Mouse (Mus musculus) hindbrain, embryonic 16.5 days (tissue): ENCODE results near the gene Pcp4l1. TPM values are rescaled to one million over a fixed set of nuclear protein-coding genes. Genes with fewer than 3 reads are reported as not detected.

Experiments used
- ATAC-seq: fragments of 200-750 bp; cut with Nextera tagmentation; 2 replicates; pipeline ENCODE4 v1.8.0; 2017; ENCODE audit warnings: moderate TSS enrichment, moderate library complexity
- H3K27ac ChIP-seq: fragments of 300-500 bp; sonication (generic); 2 replicates; pipeline ENCODE4 v1.5.1; 2014; ENCODE audit warnings: low read depth, mild to moderate bottlenecking, control low read depth, low read length, moderate library complexity
- H3K27me3 ChIP-seq: fragments of 300-500 bp; sonication (generic); replicated peaks from 2 replicates; pipeline ENCODE4 v1.6.1; 2014; ENCODE audit warnings: low read length; ENCODE audit not compliant: control insufficient read depth, insufficient read depth
- H3K36me3 ChIP-seq: fragments of 300-500 bp; sonication (generic); 2 replicates; pipeline ENCODE4 v1.6.1; 2014; ENCODE audit warnings: mild to moderate bottlenecking, low read length, moderate library complexity, mixed read lengths; ENCODE audit not compliant: control insufficient read depth, insufficient read depth
- H3K4me1 ChIP-seq: fragments of 300-500 bp; sonication (generic); 2 replicates; pipeline ENCODE4 v1.6.1; 2014; ENCODE audit warnings: low read depth, low read length; ENCODE audit not compliant: control insufficient read depth, insufficient read depth
- H3K4me2 ChIP-seq: fragments of 300-500 bp; sonication (generic); 2 replicates; pipeline ENCODE4 v1.6.1; 2014; ENCODE audit warnings: mild to moderate bottlenecking, low read length, control low read depth, moderate library complexity
- H3K4me3 ChIP-seq: fragments of 300-500 bp; sonication (generic); 2 replicates; pipeline ENCODE4 v1.5.1; 2014; ENCODE audit warnings: mild to moderate bottlenecking, low read length, control low read depth, moderate library complexity
- H3K9ac ChIP-seq: fragments of 300-500 bp; sonication (generic); 2 replicates; pipeline ENCODE4 v1.6.1; 2014; ENCODE audit warnings: low read depth, mild to moderate bottlenecking, control low read depth, low read length, moderate library complexity
- H3K9me3 ChIP-seq: fragments of 300-500 bp; sonication (generic); 2 replicates; pipeline ENCODE4 v1.6.1; 2014; ENCODE audit warnings: mild to moderate bottlenecking, low read length, moderate library complexity; ENCODE audit not compliant: control insufficient read depth
- WGBS: fragments of 180-500 bp; shearing (Covaris S2); extraction: QIAGEN DNeasy Blood & Tissue Kit; methylation state at CpG from one replicate; pipeline ENCODE4 v1.1.7; 2014; 5-methylcytosine and 5-hydroxymethylcytosine counted together
- polyA plus RNA-seq: library from polyadenylated mRNA; unstranded; fragments of >200 nt; fragmentation: Nextera tagmentation; extraction: Ambion mirVana; gene quantifications from 2 replicates; pipeline ENCODE4 v1.2.1, GENCODE M21; 2015

Pcp4l1 gene
- polyA plus RNA-seq, 1 experiment from 2014 or later: 48.7 TPM

GRCm38 (mm10) chr1:171223796-171224195 is 27.7 kb upstream of the Pcp4l1 start:
- Histone ChIP-seq H3K4me2 (no peak overlapping the region), H3K36me3 (peaks cover 7% of the 10 kb centered on the region), H3K27ac (no peak overlapping the region), H3K4me3 (no peak overlapping the region), H3K4me1 (peaks cover 12% of the 10 kb centered on the region), H3K9me3 (no peaks in the 10 kb centered on the region), H3K9ac (no peak overlapping the region), H3K27me3 (no peaks in the 10 kb centered on the region)
- no peak for ATAC-seq
- 95% methylated on average over 2 of the region's 2 CpGs for WGBS

- no peak overlapping the region; the same call in 1 of the 2 replicates for H3K27ac ChIP-seq
- no peak overlapping the region for H3K9ac ChIP-seq
- H3K9me3 ChIP-seq: no peaks in the 10 kb centered on the region
- H3K4me2 ChIP-seq: peak overlapping the region; percentile 88
- H3K4me3 ChIP-seq: no peak overlapping the region
- WGBS: 83% methylated on average over 6 of the region's 6 CpGs
- no peaks in the 10 kb centered on the region for H3K27me3 ChIP-seq
- no peak for ATAC-seq
- peaks cover 11% of the 10 kb centered on the region for H3K36me3 ChIP-seq
- peaks cover 12% of the 10 kb centered on the region for H3K4me1 ChIP-seq
These were observed 27.1 kb upstream of the Pcp4l1 start for GRCm38 (mm10) chr1:171223168-171223567.

GRCm38 (mm10) chr1:171222238-171223155 is 26.4 kb upstream of the Pcp4l1 start, which contains the start of gene Tomm40l:
Gene Tomm40l (minus strand): TSS chr1:171222514.
- 2% methylated on average over 28 of the region's 28 CpGs for WGBS

GRCm38 (mm10) chr1:171221281-171222193 is 25.5 kb upstream of the Pcp4l1 start:
- peak overlapping the region; percentile 88 for H3K4me2 ChIP-seq

More at GRCm38 (mm10) chr1:171222238-171223155, 26.4 kb upstream of the Pcp4l1 start, which contains the start of gene Tomm40l:
- ATAC-seq: peak; percentile 98
- Histone ChIP-seq H3K36me3 (peaks cover 11% of the 10 kb centered on the region), H3K4me2 (peak within 1 kb of the TSS; percentile 88), H3K9ac (peak within 1 kb of the TSS; percentile 72), H3K9me3 (no peaks in the 10 kb centered on the region), H3K4me1 (peaks cover 12% of the 10 kb centered on the region), H3K27me3 (no peaks in the 10 kb centered on the region), H3K27ac (peak within 1 kb of the TSS; percentile 76), H3K4me3 (peak within 1 kb of the TSS; percentile 72)

GRCm38 (mm10) chr1:171220871-171221270 is 24.8 kb upstream of the Pcp4l1 start:
- Histone ChIP-seq H3K4me1 (peaks cover 12% of the 10 kb centered on the region), H3K27ac (no peak overlapping the region), H3K4me2 (peak overlapping the region; percentile 88), H3K4me3 (peak overlapping the region; percentile 72), H3K27me3 (no peaks in the 10 kb centered on the region), H3K9me3 (no peaks in the 10 kb centered on the region), H3K36me3 (peaks cover 11% of the 10 kb centered on the region), H3K9ac (peak overlapping the region; percentile 72)
- peak; percentile 41 for ATAC-seq
- WGBS: 5% methylated on average over 10 of the region's 10 CpGs

More at GRCm38 (mm10) chr1:171221281-171222193, 25.5 kb upstream of the Pcp4l1 start:
- Histone ChIP-seq H3K9me3 (no peaks in the 10 kb centered on the region), H3K36me3 (peaks cover 11% of the 10 kb centered on the region), H3K4me3 (peak overlapping the region; percentile 72), H3K9ac (peak overlapping the region; percentile 72), H3K4me1 (peaks cover 12% of the 10 kb centered on the region), H3K27ac (peak overlapping the region; percentile 72), H3K27me3 (no peaks in the 10 kb centered on the region)
- 6% methylated on average over 22 of the region's 22 CpGs for WGBS
- no peak; the same call in 1 of the 2 replicates for ATAC-seq

GRCm38 (mm10) chr1:171216241-171216955 is 20.3 kb upstream of the Pcp4l1 start:
- ATAC-seq: no peak
- H3K27ac ChIP-seq: no peak overlapping the region
- 92% methylated on average over 18 of the region's 18 CpGs for WGBS
- H3K9ac ChIP-seq: no peak overlapping the region
- no peaks in the 10 kb centered on the region for H3K9me3 ChIP-seq
- no peaks in the 10 kb centered on the region for H3K27me3 ChIP-seq
- no peak overlapping the region for H3K4me3 ChIP-seq
- no peak overlapping the region for H3K4me2 ChIP-seq
- H3K36me3 ChIP-seq: peaks cover 11% of the 10 kb centered on the region
- H3K4me1 ChIP-seq: peaks cover 8% of the 10 kb centered on the region

- ATAC-seq: no peak
- H3K4me1 ChIP-seq: no peaks in the 10 kb centered on the region
- WGBS: 80% methylated on average over 10 of the region's 10 CpGs
- peaks cover 6% of the 10 kb centered on the region for H3K36me3 ChIP-seq
- H3K27ac ChIP-seq: no peak within 1 kb of the TSS
- no peak within 1 kb of the TSS for H3K4me2 ChIP-seq
- H3K4me3 ChIP-seq: no peak within 1 kb of the TSS
- H3K9ac ChIP-seq: no peak within 1 kb of the TSS
- no peaks in the 10 kb centered on the region for H3K27me3 ChIP-seq
- no peaks in the 10 kb centered on the region for H3K9me3 ChIP-seq
These were observed 17.9 kb upstream of the Pcp4l1 start, which contains the start of gene Nr1i3 for GRCm38 (mm10) chr1:171213801-171214496. Gene Nr1i3 (plus strand): TSS chr1:171213970.

- no peaks in the 10 kb centered on the region for H3K36me3 ChIP-seq
- ATAC-seq: no peak
- 37% methylated on average over 3 of the region's 3 CpGs for whole genome bisulfite sequencing
These were observed 16.8 kb upstream of the Pcp4l1 start for GRCm38 (mm10) chr1:171212854-171213253.

More at GRCm38 (mm10) chr1:171212854-171213253, 16.8 kb upstream of the Pcp4l1 start:
- no peaks in the 10 kb centered on the region for H3K9me3 ChIP-seq
- H3K4me1 ChIP-seq: no peaks in the 10 kb centered on the region
- H3K4me2 ChIP-seq: no peak overlapping the region
- no peak overlapping the region for H3K9ac ChIP-seq
- H3K4me3 ChIP-seq: no peak overlapping the region
- no peaks in the 10 kb centered on the region for H3K27me3 ChIP-seq
- no peak overlapping the region for H3K27ac ChIP-seq
